Mouse (Mus musculus): ENCODE results near the gene Sema5a.

GRCm38 (mm10) chr15:32257886-32258319 is 13.3 kb downstream of the Sema5a start:
- TF ChIP-seq POLR2A (IDR thresholded peaks at IDR 0.05; ENCODE audit: borderline replicate concordance, extremely low read depth, insufficient read depth, insufficient read length, poor library complexity, severe bottlenecking) (no peak), CTCF (IDR thresholded peaks at IDR 0.05; ENCODE audit: borderline replicate concordance, extremely low read depth, insufficient read depth, insufficient read length) (no peak)

All from brain, embryonic 14.5 days (tissue).